Comparison of ENCODE assay signal across 8 mouse cellular contexts in genomic region chr4:149518351-149519220, GRCm38 (mm10). TPM values are rescaled to one million over a fixed set of nuclear protein-coding genes. Genes with fewer than 3 reads are reported as not detected.
DNase-seq lines count a peak whose midpoint lies in the region; ATAC-seq lines count a peak whose summit lies in the region.

No protein-coding gene starts in this region.

- H3K27ac ChIP-seq in forebrain, embryonic 10.5 days, result peak overlapping the region; percentile 91
- peak overlapping the region; percentile 69 for H3K27ac ChIP-seq in limb, embryonic 12.5 days
- H3K27ac ChIP-seq in neural tube, embryonic 13.5 days (replicated peaks), result peak overlapping the region; percentile 73

- peak; percentile 32 to 52 for DNase-seq in layer of hippocampus, postnatal 10 days (ENCODE audit: low spot score in 2 of 2)
- no peak for DNase-seq in layer of hippocampus, adult 8-10 months (ENCODE audit: low spot score in 2 of 2)
- peak; percentile 11 for DNase-seq in T-cell, adult 2 months (ENCODE audit: low spot score)
- peak; percentile 44 for DNase-seq in forebrain, embryonic 10.5 days (ENCODE audit: extremely low spot score, low spot score)
- DNase-seq in urinary bladder, adult 2 months (ENCODE audit: low spot score), result no peak
- no peak for DNase-seq in layer of hippocampus, postnatal 36 days

- H3K9ac ChIP-seq in limb, embryonic 12.5 days (replicated peaks), result peak overlapping the region; percentile 94
- peak overlapping the region; percentile 91 for H3K9ac ChIP-seq in neural tube, embryonic 13.5 days

- WGBS in forebrain, embryonic 10.5 days, result 4% methylated on average over 51 of the region's 52 CpGs
- WGBS in limb, embryonic 12.5 days, result 3% methylated on average over 29 of the region's 52 CpGs
- 4% methylated on average over 40 of the region's 52 CpGs for WGBS in neural tube, embryonic 13.5 days

- peak overlapping the region; percentile 88 for H3K4me2 ChIP-seq in limb, embryonic 12.5 days
- peak overlapping the region; percentile 90 for H3K4me2 ChIP-seq in neural tube, embryonic 13.5 days

- peaks cover 55% of the 10 kb centered on the region for H3K4me1 ChIP-seq in forebrain, embryonic 10.5 days
- H3K4me1 ChIP-seq in limb, embryonic 12.5 days (replicated peaks), result peaks cover 23% of the 10 kb centered on the region
- H3K4me1 ChIP-seq in neural tube, embryonic 13.5 days (replicated peaks), result peaks cover 31% of the 10 kb centered on the region

- H3K4me3 ChIP-seq in forebrain, embryonic 10.5 days, result peak overlapping the region; percentile 90
- peak overlapping the region; percentile 93 for H3K4me3 ChIP-seq in limb, embryonic 12.5 days (replicated peaks)
- peak overlapping the region; percentile 85 for H3K4me3 ChIP-seq in neural tube, embryonic 13.5 days

- peak; percentile 33 for ATAC-seq in limb, embryonic 12.5 days (ENCODE audit: insufficient number of reproducible peaks, insufficient read depth, low FRiP score, low TSS enrichment, low read depth)
- no peak; the same call in 1 of the 2 replicates for ATAC-seq in neural tube, embryonic 13.5 days (ENCODE audit: low read depth)

- H3K36me3 ChIP-seq in forebrain, embryonic 10.5 days (replicated peaks), result no peaks in the 10 kb centered on the region
- H3K36me3 ChIP-seq in limb, embryonic 12.5 days, result no peaks in the 10 kb centered on the region
- no peaks in the 10 kb centered on the region for H3K36me3 ChIP-seq in neural tube, embryonic 13.5 days

- H3K9me3 ChIP-seq in forebrain, embryonic 10.5 days, result no peaks in the 10 kb centered on the region
- H3K9me3 ChIP-seq in limb, embryonic 12.5 days, result no peaks in the 10 kb centered on the region
- no peaks in the 10 kb centered on the region for H3K9me3 ChIP-seq in neural tube, embryonic 13.5 days

- H3K27me3 ChIP-seq in forebrain, embryonic 10.5 days (ENCODE audit: poor library complexity, severe bottlenecking), result peaks cover 5% of the 10 kb centered on the region; the same call in 1 of the 2 replicates
- H3K27me3 ChIP-seq in limb, embryonic 12.5 days, result no peaks in the 10 kb centered on the region
- no peaks in the 10 kb centered on the region for H3K27me3 ChIP-seq in neural tube, embryonic 13.5 days

RNA-seq across cellular contexts. Expression of gene Ctnnbip1, which starts 0.6 kb away (rescaled TPM):
- total RNA-seq in layer of hippocampus, postnatal 10 days (2021), result 10 to 100 TPM; 75.4 to 82.9 TPM
- 10 to 100 TPM; 28.1 to 40.7 (median 32.0) TPM for total RNA-seq in layer of hippocampus, adult 8-10 months (2022)
- polyA plus RNA-seq in forebrain, embryonic 10.5 days (2016; fragmentation: Nextera tagmentation; extraction: Ambion mirVana), result 53.6 and 59.6 TPM in 2 replicates
- polyA plus RNA-seq in limb, embryonic 12.5 days (2016; fragmentation: Nextera tagmentation; extraction: Ambion mirVana), result 92.3 and 94.8 TPM in 2 replicates
- polyA plus RNA-seq in neural tube, embryonic 13.5 days (2015; fragmentation: Nextera tagmentation; extraction: Ambion mirVana), result 78.3 and 79.0 TPM in 2 replicates
- 11.7 and 12.0 TPM in 2 replicates for polyA plus RNA-seq in urinary bladder, adult 2 months (2012; rRNA removed)
- 10 to 100 TPM; 33.6 to 37.4 TPM for total RNA-seq in layer of hippocampus, postnatal 36 days (2021)

RNA-seq across cellular contexts. Expression of gene Lzic, which starts 33.6 kb away (rescaled TPM):
- total RNA-seq in layer of hippocampus, postnatal 10 days (2021), result 10 to 100 TPM; 35.7 to 36.4 TPM
- 10 to 100 TPM; 16.4 to 18.2 (median 16.9) TPM for total RNA-seq in layer of hippocampus, adult 8-10 months (2022)
- 51.8 and 55.2 TPM in 2 replicates for polyA plus RNA-seq in forebrain, embryonic 10.5 days (2016; fragmentation: Nextera tagmentation; extraction: Ambion mirVana)
- 58.1 and 62.3 TPM in 2 replicates for polyA plus RNA-seq in limb, embryonic 12.5 days (2016; fragmentation: Nextera tagmentation; extraction: Ambion mirVana)
- 44.7 and 47.7 TPM in 2 replicates for polyA plus RNA-seq in neural tube, embryonic 13.5 days (2015; fragmentation: Nextera tagmentation; extraction: Ambion mirVana)
- 16.8 and 19.0 TPM in 2 replicates for polyA plus RNA-seq in urinary bladder, adult 2 months (2012; rRNA removed)
- total RNA-seq in layer of hippocampus, postnatal 36 days (2021), result 10 to 100 TPM; 19.4 to 23.6 TPM

RNA-seq across cellular contexts. Expression of gene Nmnat1, which starts 33.6 kb away (rescaled TPM):
- total RNA-seq in layer of hippocampus, postnatal 10 days (2021), result 1 to 10 TPM; 6.5 to 7.6 TPM
- 1 to 10 TPM; 6.0 to 9.0 (median 7.0) TPM for total RNA-seq in layer of hippocampus, adult 8-10 months (2022)
- 17.9 and 18.4 TPM in 2 replicates for polyA plus RNA-seq in forebrain, embryonic 10.5 days (2016; fragmentation: Nextera tagmentation; extraction: Ambion mirVana)
- polyA plus RNA-seq in limb, embryonic 12.5 days (2016; fragmentation: Nextera tagmentation; extraction: Ambion mirVana), result 10.9 and 11.0 TPM in 2 replicates
- polyA plus RNA-seq in neural tube, embryonic 13.5 days (2015; fragmentation: Nextera tagmentation; extraction: Ambion mirVana), result 8.7 and 11.0 TPM in 2 replicates
- 11.6 and 11.8 TPM in 2 replicates for polyA plus RNA-seq in urinary bladder, adult 2 months (2012; rRNA removed)
- 1 to 10 TPM; 8.3 to 8.4 TPM for total RNA-seq in layer of hippocampus, postnatal 36 days (2021)

RNA-seq across cellular contexts. Expression of gene Tmem274, which starts 41.4 kb away (rescaled TPM):
- not detected for total RNA-seq in layer of hippocampus, postnatal 10 days (2021)
- not detected for total RNA-seq in layer of hippocampus, adult 8-10 months (2022)
- polyA plus RNA-seq in forebrain, embryonic 10.5 days (2016; fragmentation: Nextera tagmentation; extraction: Ambion mirVana), result 0.50 and 0.63 TPM in 2 replicates
- 0.36 and 0.50 TPM in 2 replicates for polyA plus RNA-seq in limb, embryonic 12.5 days (2016; fragmentation: Nextera tagmentation; extraction: Ambion mirVana)
- not detected in 2 replicates for polyA plus RNA-seq in neural tube, embryonic 13.5 days (2015; fragmentation: Nextera tagmentation; extraction: Ambion mirVana)
- not detected in 2 replicates for polyA plus RNA-seq in urinary bladder, adult 2 months (2012; rRNA removed)
- total RNA-seq in layer of hippocampus, postnatal 36 days (2021), result not detected

Comparison
In these comparisons a context has a peak if more than half of its experiments do, and no peak if none do; other contexts are left out.
1. DNase-seq: peak in layer of hippocampus, postnatal 10 days (2 of 2), T-cell, adult 2 months (single experiment) and forebrain, embryonic 10.5 days (single experiment); none in layer of hippocampus, adult 8-10 months (0 of 2), urinary bladder, adult 2 months (single experiment) and layer of hippocampus, postnatal 36 days (0 of 2).
2. Peak in every context shown above with its lines, with median percentiles within 50 percentile points of each other: H3K27ac ChIP-seq and H3K4me3 ChIP-seq.